Mouse (Mus musculus) megakaryocyte, adult 5-6 weeks (primary cell): ENCODE results near the gene Gm28557. TPM values are rescaled to one million over a fixed set of nuclear protein-coding genes. Genes with fewer than 3 reads are reported as not detected.
A peak's percentile ranks its signal among the peaks of the same experiment; 100 is the strongest.
"Not testable (repeated sequence)": the region's sequence is repeated elsewhere in the genome, so short reads cannot be mapped to it uniquely, and the experiment has no call there.

ENCODE experiments used
- ATAC-seq: 2 replicates; pipeline ENCODE4 v1.8.0; 2016; ENCODE audit warnings: mild to moderate bottlenecking, inconsistent platforms; ENCODE audit not compliant: poor library complexity, severe bottlenecking
- total RNA-seq, 2 experiments: library from RNA; stranded (forward) in 1 of 2; stranded (reverse) in 1 of 2; fragments of 153-499, 151-499 nt in 1 of 2; fragments of 221-1000, 200-1000 nt in 1 of 2; gene quantifications; 2 replicates each; pipeline versions ENCODE4 v1.2.3 to v1.2.4; 2015 to 2017

The Gm28557 gene
- total RNA-seq (2015) (0.62 and 2.7 TPM in 2 replicates), total RNA-seq (2017) (3.4 and 4.3 TPM in 2 replicates)

DNA sequence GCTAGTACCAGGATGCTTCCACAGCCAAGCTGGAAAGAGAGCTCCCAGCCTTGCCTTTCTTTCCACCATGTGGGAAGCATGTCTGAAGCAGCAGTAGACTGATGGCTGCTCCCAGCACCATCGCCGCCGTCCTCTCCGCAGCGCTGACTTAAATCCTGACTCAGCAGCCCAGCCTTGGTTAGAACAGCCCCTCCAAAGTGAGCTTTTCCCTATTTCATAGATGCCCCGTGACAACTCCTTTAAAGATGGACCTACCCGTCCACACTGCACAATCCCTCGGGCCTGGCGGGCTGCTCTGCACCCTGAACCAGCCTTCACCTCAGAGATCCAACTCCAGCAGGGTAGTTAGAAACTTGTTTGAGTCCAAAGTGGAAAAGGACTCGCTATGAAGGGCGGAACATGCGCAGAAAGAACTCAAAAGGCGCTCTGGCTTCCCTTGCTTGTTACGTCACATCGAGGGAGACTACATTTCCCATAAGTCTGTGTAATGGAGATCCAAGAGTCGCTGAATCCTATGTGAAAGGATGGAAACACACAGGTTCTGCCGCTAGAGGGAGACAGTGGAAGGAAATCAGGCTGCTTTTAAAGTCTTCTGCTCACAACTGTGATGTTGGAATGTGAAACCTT, at the start of gene Gm28557:
Gene Gm28557, minus strand, starts transcription at position 411 of the 627 bp plus-strand sequence.
- ATAC-seq: peak; percentile 95

DNA sequence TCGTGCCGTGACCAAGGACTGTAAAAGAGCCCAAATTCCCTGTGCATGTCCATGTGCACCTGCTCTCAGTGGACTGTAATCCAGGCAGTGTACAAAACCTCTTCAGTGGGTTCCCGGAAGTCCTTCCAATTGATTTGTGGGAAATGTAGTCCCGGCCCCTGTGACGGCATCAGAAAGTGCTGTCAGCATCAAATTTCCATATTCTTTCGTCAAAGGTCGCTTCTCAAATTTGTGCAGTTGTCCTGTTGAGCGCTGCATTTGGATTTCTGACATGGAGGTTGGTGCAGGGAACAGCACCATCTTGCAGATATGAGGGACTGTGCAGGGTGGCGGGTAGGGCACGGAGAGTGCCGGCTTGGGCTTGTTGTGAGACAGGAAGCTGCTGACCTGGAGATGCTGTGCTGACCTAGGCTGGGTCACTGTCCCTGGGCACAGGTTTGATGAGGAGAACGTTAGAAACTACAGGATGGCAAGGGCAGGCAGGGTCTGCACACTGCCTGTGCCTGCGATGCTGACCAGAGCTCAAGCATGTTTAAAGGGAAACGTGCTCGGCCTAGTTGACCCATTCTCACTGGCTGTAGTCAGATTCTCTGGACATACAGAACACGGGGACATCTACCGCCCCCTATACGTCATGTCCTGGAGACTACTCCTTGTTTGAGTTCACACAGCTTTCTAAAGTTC, 19.8 kb upstream of the Gm28557 start:
- ATAC-seq: peak; percentile 95

- ATAC-seq: 0 out of 2 replicates have a peak, but pooled peaks have one; percentile 1
Measured at GRCm38 (mm10) chr13:67127507-67127906, 19.1 kb upstream of the Gm28557 start.

DNA sequence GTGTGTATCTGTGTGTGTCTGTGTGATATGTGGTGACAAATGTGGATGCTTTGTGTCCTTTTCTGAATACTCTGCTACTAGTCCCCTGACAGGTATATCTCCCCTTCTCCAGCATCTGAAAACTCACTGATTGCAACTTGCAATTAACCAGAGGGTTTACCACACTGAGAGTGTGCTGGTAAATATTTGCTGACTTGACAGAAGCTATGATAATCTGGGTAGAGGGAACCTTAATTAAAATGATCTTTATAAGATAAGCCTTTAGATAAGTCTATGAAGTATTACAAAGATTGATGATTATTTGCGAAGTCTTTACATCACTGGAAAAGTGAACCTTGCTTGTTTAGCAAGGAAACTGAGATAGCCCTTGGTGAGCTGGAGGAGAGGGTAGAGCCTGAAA, 16.1 kb upstream of the Gm28557 start:
- ATAC-seq: no peak

DNA sequence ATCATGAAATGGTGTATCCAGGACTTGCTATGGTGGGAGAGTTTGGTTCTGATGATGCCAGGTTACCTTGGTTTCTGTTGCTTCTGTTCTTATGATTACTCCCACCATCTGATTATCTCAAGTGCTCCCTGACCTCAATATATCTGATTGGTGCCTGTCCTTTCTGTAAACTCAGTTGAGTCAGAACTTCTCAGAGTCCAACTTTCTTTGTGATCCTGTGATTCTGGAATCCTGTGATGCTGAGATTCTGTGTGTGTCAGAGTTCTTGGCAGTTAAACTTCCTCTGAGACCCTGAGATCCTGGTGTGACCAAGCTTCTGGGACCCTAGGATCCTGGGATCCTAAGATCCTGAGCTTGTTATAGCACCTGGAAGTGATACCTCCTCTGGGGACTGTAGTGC, 13.0 kb upstream of the Gm28557 start, which contains the start of gene Zfp759:
Gene Zfp759, plus strand, starts transcription at position 301 of the 400 bp plus-strand sequence.
- ATAC-seq: not testable (repeated sequence)

DNA sequence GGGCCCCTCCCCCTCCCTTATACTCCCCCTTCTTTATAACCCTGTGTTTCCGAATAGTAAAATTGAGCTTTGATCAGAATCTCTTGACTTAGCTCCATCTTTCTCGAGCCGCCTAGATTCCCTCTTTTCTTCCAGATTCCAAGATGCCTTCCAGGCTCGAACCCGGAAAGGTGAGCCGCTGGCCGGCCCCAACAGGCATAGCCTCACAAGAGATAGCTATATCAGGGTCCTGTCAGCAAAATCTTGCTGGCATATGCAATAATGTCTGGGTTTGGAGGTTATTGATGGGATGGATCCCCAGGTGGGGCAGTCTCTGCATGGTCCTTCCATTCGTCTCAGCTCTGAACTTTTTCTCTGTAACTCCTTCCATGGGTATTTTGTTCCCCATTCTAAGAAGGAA, 7.8 kb upstream of the Gm28557 start, which contains the start of gene Rslcan18:
Gene Rslcan18, minus strand, starts transcription at position 101 of the 400 bp plus-strand sequence.
- ATAC-seq: not testable (repeated sequence)

DNA sequence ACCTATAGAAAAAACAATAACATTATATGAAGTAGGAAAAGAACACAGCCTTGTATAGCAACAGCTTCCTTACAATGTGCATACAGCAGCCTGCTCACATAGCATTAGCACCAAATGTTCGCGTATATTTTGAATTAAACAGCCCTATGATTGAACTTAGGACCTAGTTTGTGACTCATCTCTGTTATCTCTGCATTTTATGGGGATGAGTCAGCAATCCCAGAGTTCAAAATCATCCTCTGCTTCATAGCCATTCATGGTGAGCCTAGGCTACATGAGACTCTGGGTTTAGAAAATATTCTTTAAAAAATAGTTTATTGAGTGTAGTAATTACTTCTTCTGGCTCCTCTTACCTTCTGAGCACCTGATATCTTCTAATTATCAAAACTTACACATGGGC, 4.9 kb upstream of the Gm28557 start:
- no peak for ATAC-seq

DNA sequence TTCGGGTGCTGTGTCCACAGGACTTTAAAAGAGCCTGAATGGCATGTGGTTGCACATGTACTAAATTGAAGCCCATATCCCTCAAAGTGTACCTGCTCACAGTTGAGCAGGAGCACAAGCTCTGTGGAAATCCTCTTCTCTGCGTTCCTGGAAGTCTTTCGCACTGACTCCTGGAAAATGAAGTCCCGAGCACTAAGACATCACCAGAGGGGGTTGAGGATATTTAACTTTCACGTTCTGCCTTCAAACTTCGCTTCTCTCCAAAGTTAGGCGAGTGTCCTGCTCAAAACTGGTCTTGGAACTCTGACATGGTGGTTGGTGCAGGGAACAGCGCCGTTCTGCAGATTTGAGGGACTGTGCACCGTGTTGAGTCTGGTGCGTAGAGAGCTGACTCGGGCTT, 3.7 kb upstream of the Gm28557 start:
- no peak for ATAC-seq

- peak; percentile 72 for ATAC-seq
Measured at GRCm38 (mm10) chr13:67108821-67109206, 410 bp upstream of the Gm28557 start.

GRCm38 (mm10) chr13:67107681-67108080, 723 bp downstream of the Gm28557 start:
- ATAC-seq: no peak

DNA sequence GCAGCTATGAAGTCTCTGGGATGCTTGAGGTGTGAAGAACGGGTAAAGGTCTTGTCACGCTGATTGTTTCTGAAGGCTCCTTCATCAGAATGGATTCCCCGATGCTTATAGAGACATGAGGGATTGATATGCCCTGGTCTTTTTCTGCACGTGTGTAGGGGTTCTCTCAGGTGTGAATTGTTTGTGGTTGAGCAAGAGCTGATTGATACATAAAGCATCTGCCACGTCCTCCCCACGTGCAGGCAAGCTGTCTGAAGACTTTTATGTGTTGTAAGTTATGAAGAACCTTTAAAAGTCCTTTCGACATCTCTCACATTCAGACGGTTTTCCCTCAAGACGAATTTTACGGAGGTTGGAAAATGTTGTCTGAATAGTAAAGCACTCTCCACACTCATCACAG, 10.5 kb downstream of the Gm28557 start, which contains the start of gene Zfp708:
Gene Zfp708, minus strand, starts transcription at position 101 of the 400 bp plus-strand sequence.
- ATAC-seq: no peak

- no peak for ATAC-seq
Measured at GRCm38 (mm10) chr13:67090154-67090553, 18.2 kb downstream of the Gm28557 start.

DNA sequence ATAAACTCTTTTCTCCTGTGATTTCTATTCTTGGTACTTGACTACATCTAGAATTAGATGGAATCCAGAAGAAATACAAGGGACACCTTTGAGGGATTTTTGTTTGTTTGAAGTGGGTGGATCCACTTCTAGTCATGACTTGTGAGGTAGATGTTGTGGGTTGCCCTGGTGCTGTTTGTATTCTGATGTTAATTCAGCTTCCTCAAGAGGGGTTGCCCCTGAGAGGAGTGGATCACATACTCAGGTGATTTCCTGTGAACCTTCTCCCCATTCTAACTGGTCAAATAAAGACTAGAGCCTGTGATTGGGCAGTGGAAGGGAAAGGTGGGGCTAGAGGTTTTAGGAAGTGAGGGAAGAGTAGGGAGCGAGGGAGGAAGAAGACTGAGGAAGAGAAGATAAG, 26.5 kb downstream of the Gm28557 start:
- ATAC-seq: no peak

GRCm38 (mm10) chr13:67081142-67081713, 27.2 kb downstream of the Gm28557 start:
- ATAC-seq: peak; percentile 93

DNA sequence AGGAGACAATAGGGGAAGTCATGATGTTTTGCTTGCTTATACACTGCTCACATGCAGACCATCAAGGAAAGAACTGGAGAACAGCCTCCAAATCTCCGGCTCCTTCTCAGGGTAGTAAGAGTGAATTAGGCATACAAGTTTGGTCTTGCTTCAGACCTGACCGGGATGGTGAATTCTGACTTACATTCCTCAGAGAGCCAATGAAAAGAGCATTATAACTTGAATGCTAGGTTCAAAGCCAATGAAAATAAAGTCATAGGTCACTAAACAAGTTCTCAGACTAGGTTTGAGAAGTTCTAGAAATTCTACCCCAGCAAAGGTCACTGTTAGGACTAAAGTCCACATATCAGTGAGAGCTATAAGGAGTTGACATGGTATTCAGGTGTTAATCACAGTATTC, 31.2 kb downstream of the Gm28557 start:
- ATAC-seq: no peak

GRCm38 (mm10) chr13:67072786-67073185, 35.6 kb downstream of the Gm28557 start:
- ATAC-seq: no peak

- ATAC-seq: no peak
Measured at GRCm38 (mm10) chr13:67065386-67065785, 43.0 kb downstream of the Gm28557 start.

DNA sequence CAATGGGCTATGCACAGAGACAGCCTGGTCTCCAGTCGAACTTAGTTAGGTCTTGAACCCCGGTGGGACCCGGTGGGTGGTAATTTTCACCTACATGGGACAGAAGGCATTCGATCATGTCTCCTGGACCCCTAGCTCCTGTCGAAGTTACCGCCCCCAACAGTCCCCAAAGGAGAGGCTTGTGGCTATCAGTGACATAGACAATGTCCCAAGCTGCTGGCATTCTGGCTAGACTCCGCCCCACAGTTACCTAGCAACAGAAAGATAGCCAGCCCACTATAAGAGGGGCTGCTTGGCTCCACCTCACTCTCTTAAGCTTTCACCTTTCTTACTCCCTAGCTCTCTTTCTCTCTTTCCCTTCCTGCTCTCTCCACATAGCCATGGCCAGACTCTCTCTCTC, 46.0 kb downstream of the Gm28557 start:
- no peak for ATAC-seq

DNA sequence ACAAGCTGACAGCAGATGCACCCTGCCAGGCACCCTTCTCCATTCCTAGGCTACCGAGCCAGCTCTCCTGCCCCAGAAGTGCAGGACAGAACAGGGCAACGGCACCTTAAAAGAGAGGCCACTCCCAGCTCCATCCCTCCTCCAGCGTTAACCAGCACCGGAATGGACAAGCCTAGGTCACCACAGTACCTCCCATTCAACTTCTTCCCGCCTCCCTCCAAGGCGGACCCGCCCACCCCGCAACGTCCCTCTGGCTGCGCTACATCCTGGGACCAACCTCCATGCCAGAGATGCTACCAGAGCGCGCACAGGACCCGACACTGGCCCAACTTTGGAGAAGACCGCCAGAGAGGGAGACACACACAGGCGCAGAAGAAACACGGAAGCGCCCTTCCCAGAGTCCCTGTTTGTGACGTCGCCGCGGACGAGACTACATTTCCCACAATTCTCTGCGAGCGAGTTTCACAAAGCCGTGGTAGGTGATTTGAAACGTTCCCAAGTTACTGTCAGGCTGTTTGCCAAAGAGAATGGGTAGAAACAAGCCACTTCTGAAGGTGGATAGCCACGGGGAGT, 47.5 kb downstream of the Gm28557 start, which contains the start of gene Zfp712:
Gene Zfp712, minus strand, starts transcription at position 385 of the 573 bp plus-strand sequence.
- ATAC-seq: peak; percentile 93

DNA sequence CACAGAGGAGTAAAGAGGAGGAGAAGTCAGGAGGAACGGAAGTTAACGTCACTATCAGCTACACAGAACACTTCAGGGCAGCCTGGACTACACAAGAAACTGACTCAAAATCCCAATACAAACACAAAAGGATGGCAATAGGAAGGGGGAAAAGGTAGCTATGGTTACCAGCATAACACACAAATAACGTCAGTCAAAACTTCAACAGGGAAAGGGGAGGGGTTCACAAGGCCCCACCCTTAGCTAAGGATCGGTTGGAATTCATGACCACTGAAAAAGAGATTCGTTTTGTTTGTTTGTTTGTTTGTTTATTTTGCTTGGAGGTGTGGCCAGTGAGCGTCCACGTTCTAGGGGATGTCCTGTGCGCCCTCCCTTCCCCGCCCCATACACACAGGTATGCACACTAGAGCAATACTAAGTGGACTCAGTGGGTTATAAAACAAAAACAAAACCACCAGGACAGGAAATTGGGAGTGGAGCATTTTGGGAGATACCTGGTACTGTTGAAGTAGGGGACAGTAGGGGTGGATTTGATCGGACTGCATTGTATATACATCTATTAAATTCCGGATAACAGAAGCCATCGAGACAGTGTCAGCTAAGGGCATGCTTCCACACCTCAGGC, 48.1 kb downstream of the Gm28557 start:
- peak; percentile 14 for ATAC-seq
